Mouse (Mus musculus) adrenal gland, adult (tissue): ENCODE data around the gene Gm42906.

ENCODE experiments used
- DNase-seq, 2 experiments: peaks; one replicate each; pipeline ENCODE4 v3.0.0; 2022 to 2023; ENCODE audit warnings: low spot score in 1 of 2; ENCODE audit not compliant: inconsistent age in 2 of 2

The Gm42906 gene

DNA sequence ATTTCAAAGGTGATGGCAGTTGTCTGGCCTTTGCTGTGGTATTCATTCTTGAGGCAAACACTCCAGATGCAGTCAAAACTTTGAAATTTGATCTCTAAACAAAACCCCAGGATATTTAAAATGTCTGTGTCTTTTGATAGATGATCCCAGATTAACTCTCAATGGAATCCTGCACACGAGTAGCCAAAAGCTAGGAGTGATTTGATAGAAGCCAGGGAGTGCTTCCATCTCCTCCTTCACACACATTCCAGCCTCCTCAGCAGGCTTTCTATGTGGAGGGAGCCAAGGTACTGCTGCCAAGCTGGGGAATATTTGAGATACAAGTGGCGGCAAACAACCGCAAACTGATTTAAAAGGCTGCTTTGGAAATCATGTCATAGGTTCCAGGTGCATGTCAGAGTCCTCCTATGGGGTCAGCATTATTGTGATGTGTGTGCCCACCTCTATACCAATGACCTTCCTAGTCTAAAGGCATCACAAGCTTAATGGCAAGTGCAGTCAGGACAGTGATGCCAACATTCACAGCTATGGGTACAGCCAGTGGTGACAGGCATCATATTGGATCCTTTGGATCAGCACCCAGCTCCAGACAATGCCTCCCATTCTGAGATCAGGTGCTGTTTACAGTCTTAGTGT is 234.0 kb downstream of the Gm42906 start:
- DNase-seq: no peak

DNA sequence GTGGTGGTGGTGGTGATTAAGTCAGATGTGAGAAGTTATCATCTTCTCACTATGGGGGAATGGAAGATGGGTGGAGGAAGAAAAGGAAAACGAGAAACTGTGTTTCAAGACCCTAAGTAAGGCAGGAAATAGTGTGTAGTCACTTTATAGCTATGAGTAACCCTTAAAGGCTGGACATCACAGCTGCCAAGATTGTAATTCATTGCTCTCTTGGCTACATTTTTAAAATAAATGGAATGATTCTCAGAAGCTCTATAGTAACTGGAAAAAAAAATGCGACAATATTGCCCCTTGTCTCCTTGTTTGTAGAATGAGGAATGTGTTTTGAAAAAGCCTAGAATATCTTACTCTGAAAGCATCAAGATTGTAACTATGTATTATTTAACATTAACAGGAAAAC is 235.7 kb downstream of the Gm42906 start:
- DNase-seq: no peak

DNA sequence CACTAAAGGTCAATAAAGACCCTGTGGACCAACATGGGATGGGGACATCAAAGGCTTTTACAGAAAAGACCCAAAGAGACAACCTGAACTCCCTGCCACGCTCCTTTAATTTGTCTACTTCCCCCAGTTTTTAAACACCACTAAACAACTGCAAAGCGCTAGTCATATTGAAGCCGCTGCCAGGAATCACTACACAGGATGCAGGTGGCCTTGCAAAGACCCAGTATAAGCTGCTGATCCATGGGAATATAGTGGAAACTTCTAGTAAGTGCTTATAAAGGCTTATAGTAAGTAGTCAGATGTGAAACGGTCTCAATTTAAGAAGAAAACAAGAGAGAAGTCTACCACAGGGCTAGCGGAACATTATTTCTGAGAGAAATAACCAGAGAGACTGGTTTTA is 237.2 kb downstream of the Gm42906 start:
- no peak for DNase-seq

DNA sequence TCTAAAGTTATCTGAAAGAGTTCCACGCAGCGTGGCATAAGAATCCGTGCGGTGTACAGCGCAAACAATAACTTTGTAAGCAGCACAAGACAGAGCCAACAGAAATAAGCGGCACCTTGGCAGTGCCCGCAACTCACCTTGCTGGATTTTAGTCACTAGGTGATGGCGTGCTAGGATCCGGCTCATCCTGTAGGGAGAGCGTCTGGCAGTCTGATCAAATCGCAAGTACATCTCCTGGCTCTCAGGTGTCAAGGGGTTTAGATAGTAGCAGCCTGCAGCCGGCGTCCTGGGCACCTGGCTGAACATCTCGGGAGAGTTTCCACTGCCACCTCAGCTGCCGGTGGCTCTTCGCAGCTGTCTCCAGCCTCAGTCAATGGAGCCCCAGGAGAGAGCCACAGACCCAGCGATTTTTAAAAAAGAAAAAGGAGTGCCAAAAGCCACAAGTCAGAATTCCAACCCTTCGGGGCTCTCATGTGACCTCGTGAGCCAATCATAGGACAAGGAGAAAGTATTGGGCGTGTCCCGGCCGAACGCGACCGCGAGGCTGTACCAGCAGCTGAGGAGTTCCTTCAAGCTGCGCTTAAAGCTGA is 238.1 kb downstream of the Gm42906 start:
- DNase-seq: peak; percentile 68 to 87

DNA sequence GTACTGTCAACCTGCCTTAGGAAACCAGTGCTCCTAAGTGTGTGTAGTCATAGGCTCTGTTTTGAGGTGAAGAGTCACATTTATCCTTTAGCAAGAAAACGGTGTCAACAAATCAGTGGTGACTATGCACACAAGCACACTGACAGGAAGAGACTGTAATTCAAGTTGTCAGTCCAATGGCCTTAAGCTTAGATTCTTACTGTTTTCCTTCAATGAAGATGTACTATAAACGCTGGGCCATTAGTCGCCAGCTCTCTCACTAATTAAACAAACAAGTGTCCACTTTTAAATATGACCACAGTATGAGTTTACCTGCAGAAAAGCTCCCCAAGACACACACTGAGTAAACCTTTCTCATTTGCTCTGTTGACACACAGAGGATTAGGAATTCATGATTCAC is 238.6 kb downstream of the Gm42906 start:
- peak in 1 of 2 experiments; percentile 59 for DNase-seq

DNA sequence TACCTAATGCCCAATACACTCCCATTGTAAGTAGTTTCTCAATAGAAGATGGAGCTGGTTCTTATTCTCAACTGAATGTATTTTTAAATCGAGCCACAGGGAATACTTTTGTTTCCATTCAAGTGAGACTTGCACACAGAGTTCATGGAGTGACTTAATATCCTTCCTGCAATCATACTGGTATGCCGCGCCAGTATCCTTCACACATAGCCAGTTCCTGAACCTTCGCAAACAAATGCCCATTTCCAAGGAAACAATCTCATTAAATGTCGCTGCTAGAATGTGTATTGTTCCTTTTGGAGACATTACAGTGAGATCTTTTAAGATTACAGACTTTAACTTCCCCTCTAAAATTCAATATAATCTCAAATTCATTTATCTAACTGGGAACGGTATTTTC is 239.3 kb downstream of the Gm42906 start:
- peak in 1 of 2 experiments; percentile 44 for DNase-seq

DNA sequence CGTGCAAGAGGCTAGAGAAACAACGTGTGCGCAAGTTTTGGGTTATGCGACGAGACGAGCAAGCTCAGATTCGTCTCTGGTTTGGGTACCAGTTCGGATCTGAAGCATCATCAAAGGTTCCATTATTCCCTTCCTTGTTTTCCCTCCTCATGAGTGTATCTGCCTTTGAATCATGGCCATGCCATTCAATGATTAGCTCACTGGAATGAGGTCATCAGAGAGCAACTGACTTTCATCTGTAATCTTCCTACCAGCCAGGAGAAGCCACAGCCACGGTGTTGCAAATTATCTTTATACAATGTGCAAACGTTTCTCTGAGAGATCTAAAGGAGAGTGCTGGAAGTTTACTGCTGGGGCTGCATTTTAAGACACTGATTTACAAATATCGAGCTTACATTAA is 240.6 kb downstream of the Gm42906 start:
- peak in 1 of 2 experiments; percentile 54 for DNase-seq

DNA sequence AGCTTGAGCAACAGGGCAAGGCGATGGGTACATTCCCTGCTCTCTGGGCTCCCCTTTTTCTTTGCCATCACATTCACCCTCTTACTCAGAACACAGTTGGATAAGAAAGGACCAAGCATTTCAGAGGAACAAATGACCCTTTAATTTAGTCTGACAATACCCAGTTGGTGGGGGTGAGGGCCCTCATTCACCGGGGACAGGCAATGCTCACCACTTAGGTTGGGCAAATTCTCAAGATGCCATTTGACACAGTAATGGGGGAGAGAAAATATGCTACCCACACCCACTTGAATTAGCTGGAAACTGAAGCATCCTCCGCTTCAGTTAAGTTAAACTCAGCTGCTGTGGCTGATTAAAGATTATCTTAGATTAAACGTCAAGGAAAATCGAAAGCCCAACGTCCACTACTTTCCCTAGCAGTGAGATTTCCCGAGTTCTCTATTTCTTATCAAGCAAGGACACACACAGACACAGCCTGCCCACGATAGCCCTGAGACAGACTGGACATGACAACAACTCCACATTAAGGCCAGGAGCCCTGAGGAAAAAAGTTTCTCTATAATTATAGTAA is 242.6 kb downstream of the Gm42906 start:
- DNase-seq: no peak

DNA sequence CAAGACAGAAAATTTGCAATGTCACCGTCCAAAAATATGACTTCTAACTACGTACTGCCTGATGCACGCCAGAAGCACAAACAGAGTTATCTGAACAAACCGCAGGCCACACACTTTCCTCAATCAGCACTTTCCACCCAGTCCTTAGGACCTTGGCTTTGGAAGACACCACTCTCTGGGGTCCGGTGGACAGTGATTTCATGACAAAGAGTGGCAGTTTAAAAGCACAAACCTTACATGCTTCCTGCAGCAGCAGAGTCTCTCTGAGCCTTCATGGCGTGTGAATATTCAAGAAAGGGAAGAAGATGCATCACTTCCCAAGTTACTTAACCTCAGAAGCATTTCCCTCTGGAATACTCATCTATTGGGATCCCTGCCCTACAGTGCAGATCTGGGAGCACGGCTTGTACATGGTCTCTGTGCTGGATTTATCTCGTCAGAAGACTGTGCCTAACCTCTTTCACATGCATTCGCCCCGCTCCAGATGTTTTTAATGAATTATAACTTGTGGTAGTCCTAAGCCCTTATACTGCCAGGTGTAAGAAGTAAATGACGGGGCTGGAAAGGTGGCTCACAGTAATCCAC is 244.2 kb downstream of the Gm42906 start:
- DNase-seq: no peak

DNA sequence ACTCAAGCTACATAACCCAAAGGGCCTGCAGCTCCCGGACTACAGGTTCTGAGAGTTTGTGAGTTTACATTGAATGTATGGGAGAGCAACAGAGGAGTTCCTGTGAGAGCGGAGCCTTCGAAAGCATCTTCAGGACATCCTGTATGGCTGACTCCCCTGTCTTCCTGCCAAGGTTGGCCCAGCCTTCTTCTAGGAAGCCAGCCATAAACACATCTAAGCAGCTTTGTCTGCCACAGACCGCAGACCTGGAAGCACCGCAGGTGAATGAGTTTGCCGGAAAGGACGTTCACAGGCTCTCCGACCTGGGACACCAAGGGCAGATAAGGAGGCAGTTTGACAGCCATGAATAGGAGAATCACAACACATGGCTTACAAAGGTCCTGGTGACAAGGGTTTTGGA is 246.7 kb downstream of the Gm42906 start:
- DNase-seq: no peak

DNA sequence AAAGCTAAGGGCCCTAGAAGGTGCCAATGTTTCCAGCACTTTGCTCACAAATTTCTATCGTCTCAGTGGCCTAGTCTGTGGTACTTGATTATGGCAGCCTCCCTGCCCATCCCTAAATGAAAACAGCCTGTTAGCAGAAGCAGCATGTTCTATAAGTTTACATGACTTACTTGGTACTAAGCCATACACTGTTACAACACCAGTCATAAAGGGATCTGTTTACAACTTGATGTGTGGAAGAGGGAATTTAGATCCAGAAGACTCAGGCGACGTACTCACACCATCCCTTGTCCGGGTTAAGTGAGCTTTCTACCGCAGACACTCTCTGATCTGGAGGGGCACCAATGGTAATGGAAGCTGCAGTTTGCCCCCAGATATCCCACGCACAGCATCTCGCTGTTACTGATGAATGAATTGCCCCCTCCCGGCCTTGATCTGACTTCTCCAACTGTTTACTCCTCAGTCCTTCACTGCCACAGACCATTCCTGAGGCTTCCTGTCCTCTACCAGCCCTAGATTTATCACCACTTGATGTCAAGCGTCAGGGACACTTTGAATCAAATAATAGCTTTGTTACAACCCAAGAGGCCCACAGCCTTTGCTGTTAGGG is 247.7 kb downstream of the Gm42906 start:
- DNase-seq: peak in 1 of 2 experiments; percentile 67

DNA sequence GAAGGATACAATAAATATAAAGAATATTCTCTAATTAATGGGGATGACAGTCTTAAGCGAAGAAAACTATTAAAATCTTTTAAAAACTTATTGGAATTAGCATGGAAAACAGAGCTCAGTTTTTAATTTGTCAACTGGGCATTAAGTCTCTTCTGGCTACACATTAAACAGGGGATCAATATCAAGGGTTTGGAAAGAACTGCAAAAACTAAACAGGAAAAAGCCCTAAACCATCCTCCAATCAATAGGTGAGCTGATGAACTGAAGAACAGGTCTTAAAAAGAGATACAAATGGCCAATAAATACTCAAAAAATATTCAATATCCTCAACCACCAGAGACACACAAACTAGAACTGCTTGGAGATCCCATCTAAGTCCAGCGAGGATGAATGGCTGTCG is 250.8 kb downstream of the Gm42906 start:
- no peak for DNase-seq

DNA sequence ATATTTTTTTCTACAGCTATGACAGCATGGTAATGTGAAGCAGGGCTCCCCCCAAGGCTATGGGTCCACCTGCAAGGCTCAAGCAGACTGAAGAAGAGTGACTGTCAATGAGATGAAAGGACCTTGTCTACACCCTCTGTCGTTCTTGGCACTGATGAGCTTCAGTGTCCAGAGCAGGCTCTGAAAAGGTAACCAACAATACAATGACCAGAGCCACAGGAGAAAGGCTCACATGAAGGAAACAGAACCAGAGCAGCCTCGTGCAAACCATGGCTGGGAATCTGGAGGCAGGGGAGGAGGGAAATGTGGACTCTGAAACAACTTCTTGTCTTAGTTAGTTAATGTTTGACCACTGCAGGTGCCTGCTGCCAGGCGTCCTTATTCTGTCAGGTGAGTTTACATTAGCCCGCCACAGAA is 252.1 kb downstream of the Gm42906 start:
- no peak for DNase-seq

DNA sequence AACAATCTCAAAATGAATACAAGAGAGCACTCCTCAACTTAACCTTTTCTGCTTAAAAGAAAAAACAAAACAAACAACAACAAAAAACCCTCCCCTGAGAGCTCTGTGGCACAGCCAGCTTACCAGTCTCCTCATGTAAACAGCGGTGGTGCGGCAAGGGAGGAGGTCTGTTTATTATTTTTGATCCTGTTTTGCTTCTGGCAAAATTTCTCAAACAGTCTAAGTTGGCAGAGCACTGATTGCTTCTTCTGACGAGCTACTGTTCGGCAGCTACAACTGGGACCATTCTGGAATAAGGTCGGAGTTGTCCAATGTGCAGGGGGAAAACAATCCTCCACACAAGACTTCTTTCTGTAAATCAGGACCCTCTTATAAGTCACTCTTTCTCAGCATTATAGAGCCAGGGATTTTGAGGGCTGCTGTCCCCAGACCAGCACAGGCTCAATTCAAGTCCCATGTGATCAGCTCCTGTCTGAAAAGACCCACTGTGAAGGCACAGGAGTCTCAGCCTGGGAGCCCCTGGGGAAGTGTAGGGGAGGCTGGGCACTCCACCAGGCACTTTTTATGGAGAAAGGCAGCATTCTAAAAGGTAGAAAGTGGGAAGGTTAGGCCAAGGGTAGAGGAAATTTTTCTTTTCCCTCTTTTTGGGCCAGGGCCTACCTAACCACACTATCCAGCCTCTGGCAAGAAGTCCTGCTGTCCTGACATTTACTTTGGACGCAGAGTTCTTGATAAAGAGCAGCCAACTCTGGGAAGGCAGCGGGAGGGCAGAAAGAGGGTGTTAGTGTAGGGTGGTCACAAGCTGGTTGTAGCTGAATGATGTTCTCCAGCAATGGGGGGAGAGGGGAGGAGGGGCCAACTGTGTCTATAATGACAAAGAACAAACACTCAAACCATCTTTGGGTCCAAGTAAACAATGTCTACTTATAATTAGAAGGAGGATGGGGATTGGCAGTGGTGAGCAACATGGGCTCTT is 253.2 kb downstream of the Gm42906 start:
- peak in 1 of 2 experiments; percentile 31 for DNase-seq

DNA sequence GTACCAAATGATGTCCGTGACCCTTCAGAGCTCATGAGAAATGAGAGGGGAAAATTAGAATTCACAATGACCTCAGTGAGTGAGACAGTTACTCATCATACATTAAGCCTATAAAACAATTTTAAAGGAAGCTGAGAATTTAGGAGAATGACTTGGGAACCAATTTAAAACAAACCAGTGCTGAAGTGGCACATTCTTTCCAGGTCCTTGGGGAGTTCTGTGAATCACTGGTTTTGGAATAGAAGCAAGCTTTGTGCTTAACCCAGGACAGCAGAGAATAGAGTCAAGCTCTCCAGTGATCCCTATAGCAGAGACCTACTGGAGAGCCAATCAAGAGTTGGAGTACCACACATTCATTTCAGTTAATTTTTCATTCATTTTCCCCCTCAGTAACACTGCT is 254.2 kb downstream of the Gm42906 start:
- DNase-seq: no peak

DNA sequence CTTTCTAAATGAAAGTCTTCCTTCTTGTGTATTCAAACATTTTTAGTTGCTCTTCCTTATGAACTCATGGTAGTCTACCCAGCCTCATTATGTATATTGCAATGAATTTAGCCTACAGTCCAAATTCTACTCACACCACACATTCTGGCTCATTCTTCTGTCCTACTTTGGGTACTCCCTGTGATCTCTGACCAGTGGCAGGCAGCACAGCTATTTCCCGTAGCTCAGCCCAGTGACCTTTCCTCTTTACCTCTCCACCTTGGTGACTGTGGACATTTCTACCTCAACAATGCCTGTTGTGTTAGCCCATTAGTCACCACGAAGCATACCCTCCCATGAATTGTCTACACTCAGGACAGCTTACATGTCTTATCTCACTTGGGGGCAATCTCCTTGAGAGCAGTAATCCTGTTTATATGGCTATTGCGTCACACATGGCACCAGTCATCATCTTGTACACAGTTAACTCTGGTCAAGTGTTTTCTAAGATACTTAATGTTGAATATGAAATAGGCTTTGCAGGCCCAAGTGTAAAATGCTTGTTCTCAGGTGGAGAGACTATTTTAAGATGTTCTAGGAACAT is 257.7 kb downstream of the Gm42906 start:
- no peak for DNase-seq

DNA sequence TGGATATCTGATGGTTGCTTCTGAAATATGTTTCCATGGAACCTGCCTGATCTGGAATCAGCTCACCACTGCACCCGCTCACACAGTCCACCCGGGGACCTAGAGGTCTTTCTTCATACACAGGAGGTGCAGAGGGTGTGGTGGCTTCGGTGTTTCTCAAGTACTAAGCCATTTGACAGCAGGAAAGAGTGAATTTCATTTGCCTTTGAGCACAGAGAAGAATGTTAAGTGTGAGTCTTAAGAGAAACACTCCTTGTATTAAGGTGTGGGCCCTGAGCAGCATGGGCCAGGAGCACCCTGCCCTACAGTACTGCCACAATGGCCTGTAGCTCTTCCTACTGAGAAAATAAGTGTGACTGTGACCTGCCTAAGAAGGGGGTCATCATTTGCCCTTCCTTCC is 259.8 kb downstream of the Gm42906 start:
- no peak for DNase-seq

DNA sequence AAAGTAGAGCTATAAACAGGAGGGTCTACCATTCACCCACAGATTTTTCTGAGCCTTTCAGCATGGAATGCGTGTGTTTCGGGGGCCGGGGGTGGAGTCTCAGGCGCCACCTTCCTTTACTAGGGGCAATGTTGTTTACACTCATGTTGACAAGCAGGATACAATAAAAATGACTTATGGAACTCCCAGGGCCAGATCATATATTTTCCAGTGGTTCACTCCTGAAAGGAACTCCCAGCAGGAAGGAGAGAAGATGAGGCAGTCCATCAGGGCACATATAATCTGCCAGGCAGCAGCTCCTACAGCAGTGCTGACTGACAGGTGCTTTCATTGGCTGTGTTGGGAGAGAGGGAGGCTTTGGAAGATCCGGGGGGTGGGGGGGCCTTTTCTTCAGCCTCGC is 260.3 kb downstream of the Gm42906 start:
- DNase-seq: no peak

DNA sequence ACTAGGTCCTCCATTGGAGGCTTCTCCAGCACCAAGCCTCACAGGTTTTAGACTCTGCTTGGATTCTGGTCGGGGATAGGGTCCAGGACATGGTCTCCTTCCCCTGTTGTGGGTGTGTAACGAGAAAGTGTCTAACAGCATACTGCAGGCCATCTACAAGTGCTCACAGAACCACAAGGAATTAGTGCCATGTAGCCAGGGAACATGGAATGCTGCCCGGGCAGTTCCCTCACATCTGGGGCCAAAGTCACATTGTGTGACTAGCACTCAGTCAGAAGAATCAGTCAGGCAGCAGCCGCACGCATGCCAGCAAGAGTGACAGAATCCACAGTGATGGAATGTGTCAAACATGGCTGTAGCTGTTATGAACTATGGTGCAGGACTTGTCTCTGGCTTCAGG is 261.7 kb downstream of the Gm42906 start:
- DNase-seq: peak in 1 of 2 experiments; percentile 45

DNA sequence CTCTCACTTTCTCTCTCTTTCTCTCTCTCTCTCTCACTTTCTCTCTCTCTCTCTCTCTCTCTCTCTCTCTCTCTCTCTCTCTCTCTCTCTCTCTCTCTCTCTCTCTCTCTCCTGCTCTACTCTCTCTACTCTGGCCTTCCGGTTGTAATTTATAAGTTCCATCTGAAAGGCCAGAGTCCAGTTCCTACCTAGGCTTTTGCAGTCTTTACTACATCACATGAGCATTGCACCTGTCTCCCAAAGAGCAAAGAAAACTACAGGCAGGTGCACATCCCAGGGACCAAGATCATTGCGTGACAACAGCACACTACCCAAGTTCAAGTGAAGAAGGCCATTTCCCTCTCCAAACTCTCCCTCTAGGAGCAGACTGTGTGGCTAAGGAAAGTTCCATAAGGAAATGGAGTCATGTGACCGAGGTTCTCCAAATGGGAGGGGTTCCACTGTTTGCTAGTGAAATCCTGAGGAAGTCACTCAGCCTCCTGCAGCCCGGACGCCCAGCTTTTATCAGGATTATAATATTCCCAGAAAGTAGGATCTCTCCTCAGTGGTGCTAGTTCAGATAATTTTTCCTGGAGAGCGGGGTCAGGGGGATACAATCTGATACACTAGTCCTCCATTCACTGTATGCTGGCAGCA is 262.5 kb downstream of the Gm42906 start:
- no peak for DNase-seq
